Mouse (Mus musculus): ENCODE data around the gene Dnm3.
A peak's percentile ranks its signal among the peaks of the same experiment; 100 is the strongest.

Gene Dnm3

GRCm38 (mm10) chr1:162037185-162037765 lies 440.6 kb downstream of the Dnm3 start:
- DNase-seq (ENCODE audit: low spot score in 2 of 2) = no peak

GRCm38 (mm10) chr1:162036461-162036835 lies 441.4 kb downstream of the Dnm3 start:
- no peak for DNase-seq (ENCODE audit: low spot score in 2 of 2)

- DNase-seq (ENCODE audit: low spot score in 2 of 2) = no peak
Measured at GRCm38 (mm10) chr1:162035800-162036460, 441.9 kb downstream of the Dnm3 start.

- DNase-seq (ENCODE audit: low spot score in 2 of 2) = no peak
Measured at GRCm38 (mm10) chr1:162023681-162024270, 454.1 kb downstream of the Dnm3 start.

- no peak for DNase-seq (ENCODE audit: low spot score in 2 of 2)
Measured at GRCm38 (mm10) chr1:162020766-162021165, 457.1 kb downstream of the Dnm3 start.

GRCm38 (mm10) chr1:162020303-162020731 lies 457.5 kb downstream of the Dnm3 start:
- no peak for DNase-seq (ENCODE audit: low spot score in 2 of 2)

- no peak for DNase-seq (ENCODE audit: low spot score in 2 of 2)
Measured at GRCm38 (mm10) chr1:162018601-162018977, 459.2 kb downstream of the Dnm3 start.

GRCm38 (mm10) chr1:162017975-162018600 lies 459.7 kb downstream of the Dnm3 start:
- DNase-seq (ENCODE audit: low spot score in 2 of 2) = no peak

- DNase-seq (ENCODE audit: low spot score in 2 of 2) = no peak
Measured at GRCm38 (mm10) chr1:162016982-162017381, 460.9 kb downstream of the Dnm3 start.

- DNase-seq (ENCODE audit: low spot score in 2 of 2) = no peak
Measured at GRCm38 (mm10) chr1:162015247-162015862, 462.5 kb downstream of the Dnm3 start.

GRCm38 (mm10) chr1:162013561-162013960 lies 464.3 kb downstream of the Dnm3 start:
- no peak for DNase-seq (ENCODE audit: low spot score in 2 of 2)

- DNase-seq (ENCODE audit: low spot score in 2 of 2) = no peak
Measured at GRCm38 (mm10) chr1:162011523-162012245, 466.1 kb downstream of the Dnm3 start.

- no peak for DNase-seq (ENCODE audit: low spot score in 2 of 2)
Measured at GRCm38 (mm10) chr1:162009086-162009485, 468.7 kb downstream of the Dnm3 start.

- no peak for DNase-seq (ENCODE audit: low spot score in 2 of 2)
Measured at GRCm38 (mm10) chr1:162008631-162009067, 469.2 kb downstream of the Dnm3 start.

- DNase-seq (ENCODE audit: low spot score in 2 of 2) = no peak
Measured at GRCm38 (mm10) chr1:162008208-162008607, 469.6 kb downstream of the Dnm3 start.

- DNase-seq (ENCODE audit: low spot score in 2 of 2) = no peak
Measured at GRCm38 (mm10) chr1:162006109-162006508, 471.7 kb downstream of the Dnm3 start.

- DNase-seq (ENCODE audit: low spot score in 2 of 2) = peak; percentile 41 to 52
Measured at GRCm38 (mm10) chr1:162004821-162005770, 472.7 kb downstream of the Dnm3 start.

GRCm38 (mm10) chr1:162004518-162004780 lies 473.4 kb downstream of the Dnm3 start:
- no peak for DNase-seq (ENCODE audit: low spot score in 2 of 2)

GRCm38 (mm10) chr1:162003729-162004517 lies 473.9 kb downstream of the Dnm3 start:
- DNase-seq (ENCODE audit: low spot score in 2 of 2) = no peak

GRCm38 (mm10) chr1:162001328-162001727 lies 476.5 kb downstream of the Dnm3 start:
- no peak for DNase-seq (ENCODE audit: low spot score in 2 of 2)
